Mouse (Mus musculus) heart, adult 8-10 months (tissue): ENCODE data around the gene Hspa4. TPM values are rescaled to one million over a fixed set of nuclear protein-coding genes. Genes with fewer than 3 reads are reported as not detected.

ENCODE experiments used
- DNase-seq: peaks from one replicate; pipeline ENCODE4 v3.0.0; 2022; ENCODE audit warnings: low spot score
- total RNA-seq, 4 experiments: library from RNA; stranded (reverse); gene quantifications; 2 replicates each; pipeline ENCODE4 v1.2.4; 2022

The Hspa4 gene
- total RNA-seq, 4 experiments from 2014 or later: 113 to 135 (median 122) TPM

DNA sequence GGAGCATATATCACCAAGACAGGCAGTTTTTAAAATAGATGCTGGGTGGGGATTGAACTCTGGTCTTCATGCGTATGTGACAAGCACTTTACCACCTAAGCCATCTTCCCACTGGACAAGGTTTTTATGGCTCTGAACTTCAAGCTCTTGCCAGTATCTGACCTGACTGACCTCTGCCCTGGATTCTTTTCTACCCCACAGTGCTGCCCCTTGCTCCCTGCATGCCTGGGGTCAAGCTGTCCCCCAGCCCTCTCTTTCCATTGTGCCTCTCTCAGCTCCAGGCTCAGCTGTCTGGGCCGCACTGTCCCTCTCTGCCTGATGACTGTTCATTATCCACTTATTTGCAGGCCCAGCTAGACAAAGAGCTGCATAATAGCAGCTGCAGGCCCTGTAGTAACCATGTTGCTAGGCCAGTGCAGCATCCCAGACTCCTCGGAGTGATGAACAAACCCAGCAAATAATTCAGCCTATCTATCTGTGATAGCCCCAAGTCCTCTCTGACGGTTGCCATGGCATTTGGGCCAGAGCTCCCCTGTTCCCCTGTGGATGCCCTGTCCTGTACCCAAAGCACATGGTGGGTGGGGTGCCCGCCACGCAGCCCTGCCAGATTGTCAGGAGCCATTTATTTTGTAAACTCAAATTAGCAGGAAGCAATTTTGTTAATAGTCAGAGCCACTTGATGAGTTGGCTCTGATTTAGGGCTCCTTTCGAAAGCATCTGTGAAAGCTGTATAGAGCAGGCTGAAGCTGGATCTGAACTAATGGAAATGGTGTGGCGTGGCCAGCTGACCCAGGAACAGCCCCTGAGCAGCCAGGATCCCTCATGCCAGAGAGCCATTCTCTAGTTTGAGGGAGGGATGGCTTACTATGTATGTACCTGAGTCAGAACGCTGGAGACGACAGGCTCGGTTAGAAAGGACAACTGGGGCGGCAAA, 47.8 kb downstream of the Hspa4 start:
- no peak for DNase-seq

DNA sequence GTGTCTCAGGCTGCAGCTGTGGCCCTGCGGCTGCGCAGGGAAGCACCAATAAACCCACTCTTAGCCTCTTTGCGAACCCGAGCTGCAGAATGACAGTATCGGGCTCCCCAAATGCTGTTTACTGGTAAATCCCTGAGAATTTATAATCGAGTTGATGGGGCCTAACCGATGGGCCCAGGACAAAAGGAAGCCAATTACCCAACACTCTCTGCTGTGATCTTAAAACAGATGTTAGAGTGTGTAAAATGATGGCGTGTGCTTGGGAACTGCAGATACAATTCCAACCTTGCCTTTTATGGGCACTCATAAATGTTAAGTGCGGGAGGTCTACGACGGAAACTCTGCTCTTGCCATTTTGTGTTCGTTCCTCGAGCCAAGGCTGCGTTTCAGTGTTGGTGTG, 49.5 kb downstream of the Hspa4 start:
- DNase-seq: no peak

DNA sequence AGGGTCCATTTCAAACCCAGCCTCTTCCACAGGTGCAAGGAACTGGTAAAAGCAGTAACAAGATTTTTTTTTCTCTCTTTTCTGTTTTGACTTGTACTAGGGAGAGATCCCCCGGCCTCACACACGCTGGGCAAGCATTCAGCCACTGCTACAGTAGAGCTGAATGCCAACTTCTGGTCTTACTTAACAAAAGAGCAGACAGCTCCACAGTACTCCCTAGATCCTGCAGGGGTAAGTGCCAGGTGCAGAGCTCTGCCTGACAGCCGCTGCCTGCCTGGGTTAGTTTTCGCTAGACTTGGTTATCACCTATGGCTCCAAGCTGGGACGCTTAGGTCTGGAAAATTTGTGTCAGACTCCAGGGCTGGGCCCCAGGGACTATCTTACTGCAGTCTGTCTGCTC, 50.6 kb downstream of the Hspa4 start:
- no peak for DNase-seq

DNA sequence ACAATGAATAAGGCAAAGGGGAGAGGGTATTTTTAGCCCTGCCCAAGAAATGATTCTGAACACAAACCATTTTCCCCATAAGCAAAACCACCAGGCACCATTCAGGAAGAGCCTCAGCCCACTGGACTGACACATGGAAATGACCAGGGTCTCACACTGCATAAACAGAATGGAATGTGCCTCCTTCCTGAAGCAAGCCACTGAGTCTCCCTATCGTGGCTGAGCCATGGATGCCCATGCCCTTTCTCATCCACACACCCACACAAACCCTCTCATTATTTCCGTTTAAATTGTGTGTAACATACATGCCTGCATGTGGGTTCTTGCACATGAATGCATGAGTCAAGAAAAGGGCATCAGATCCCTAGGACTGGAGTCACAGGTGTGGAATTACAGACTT, 54.7 kb downstream of the Hspa4 start:
- DNase-seq: no peak

DNA sequence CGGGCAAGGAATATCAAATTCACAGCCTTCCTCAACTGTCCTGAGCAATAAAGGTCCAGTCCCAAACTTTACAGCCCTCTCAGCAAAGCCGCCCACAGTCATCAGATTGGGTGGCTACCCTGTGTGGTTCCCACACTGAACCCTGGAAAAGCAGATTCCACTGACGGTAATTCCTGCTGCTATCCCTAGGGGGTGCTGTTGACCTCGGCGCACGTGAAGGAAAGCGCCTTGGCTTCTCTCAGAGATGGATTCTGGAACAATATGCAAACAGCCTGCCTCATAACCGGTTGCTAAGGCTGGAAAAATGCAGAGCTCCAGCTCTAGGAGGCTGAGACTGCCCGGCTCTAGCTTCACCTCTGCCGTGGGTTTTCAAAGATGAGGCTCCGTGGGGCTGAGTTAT, 57.1 kb downstream of the Hspa4 start:
- peak; percentile 32 for DNase-seq

DNA sequence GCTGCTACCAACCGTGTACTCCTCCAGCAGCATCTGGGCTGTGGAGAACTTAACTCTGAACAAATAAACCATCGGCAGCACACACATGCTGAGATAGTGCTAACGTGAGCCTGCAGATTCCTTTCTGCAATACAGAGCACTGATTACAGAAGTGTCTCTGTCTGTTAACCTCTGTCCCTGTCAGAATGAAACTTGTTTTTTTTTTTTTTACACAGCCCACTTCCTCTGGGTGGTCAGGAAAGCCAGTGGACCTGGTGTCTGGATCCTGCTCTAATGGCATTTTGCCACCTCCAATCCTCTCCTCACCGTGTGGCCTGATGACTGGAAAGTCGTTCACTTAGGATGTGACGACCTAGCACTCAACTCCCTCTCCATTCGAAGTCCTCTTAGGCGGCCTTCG, 66.7 kb downstream of the Hspa4 start:
- no peak for DNase-seq

DNA sequence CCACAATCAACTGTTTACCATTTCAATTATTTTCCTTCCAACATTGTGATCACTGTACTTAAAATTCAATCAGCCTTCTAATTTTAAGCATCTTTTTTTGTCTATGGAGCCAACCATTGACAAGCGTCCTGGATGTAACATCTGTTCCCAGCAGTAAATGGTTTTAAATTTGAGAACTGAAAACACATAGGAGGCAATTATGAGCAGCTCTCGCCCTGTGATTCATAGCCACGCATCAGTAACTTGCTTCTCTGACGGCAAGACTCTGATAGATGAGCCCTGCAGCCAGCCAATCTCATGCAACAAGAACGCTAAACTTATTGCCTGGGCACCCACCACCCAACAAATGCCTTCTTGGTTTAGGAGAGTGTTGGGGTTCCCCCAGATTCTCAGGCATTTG, 68.4 kb downstream of the Hspa4 start:
- DNase-seq: no peak

DNA sequence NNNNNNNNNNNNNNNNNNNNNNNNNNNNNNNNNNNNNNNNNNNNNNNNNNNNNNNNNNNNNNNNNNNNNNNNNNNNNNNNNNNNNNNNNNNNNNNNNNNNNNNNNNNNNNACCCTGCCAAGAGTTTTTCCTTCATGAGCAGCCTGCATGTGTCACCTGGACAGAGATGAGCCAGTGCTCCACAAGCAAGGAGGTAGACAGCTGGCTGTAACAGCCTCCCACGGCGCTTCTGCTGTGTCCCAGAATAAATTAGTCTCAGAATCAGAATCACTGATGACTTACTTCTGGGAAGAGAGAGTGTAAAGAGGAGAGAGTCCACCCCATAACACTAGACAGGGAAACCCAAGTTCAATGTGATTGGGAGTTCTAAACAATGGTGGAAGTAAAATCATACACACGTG, 71.2 kb downstream of the Hspa4 start:
- no peak for DNase-seq

DNA sequence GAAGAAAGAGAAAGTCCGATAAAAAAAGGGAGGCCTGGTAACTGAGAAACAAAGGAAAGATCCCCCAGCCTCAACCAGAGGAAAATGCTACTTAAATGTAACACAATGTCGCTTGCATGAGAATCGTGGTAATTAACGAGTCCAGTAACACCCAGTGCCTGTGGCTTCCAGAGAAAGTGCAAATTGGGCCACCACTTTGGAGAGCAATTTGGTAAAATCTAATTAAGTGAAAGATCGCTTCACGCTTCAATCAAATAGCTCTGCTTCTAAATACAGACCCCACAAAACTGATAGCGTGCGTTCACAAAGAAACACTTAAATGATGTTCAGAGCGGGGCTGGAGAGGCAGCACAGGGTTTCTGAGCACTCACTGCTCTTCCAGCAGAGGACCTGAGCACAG, 89.4 kb downstream of the Hspa4 start:
- no peak for DNase-seq

Other genes with a start within 250 kb of the Hspa4 start
- 10 to 100 TPM in 1 of 4 experiments, 1 to 10 TPM in 3; 6.6 to 10.6 (median 6.7) TPM for gene Zcchc10, start 24.2 kb upstream of the Hspa4 start, total RNA-seq
- 10 to 100 TPM; 73.2 to 91.8 (median 82.4) TPM for gene Aff4, start 50.4 kb upstream of the Hspa4 start, total RNA-seq
- not detected for gene Leap2, start 122.7 kb upstream of the Hspa4 start, total RNA-seq
- 1,000 to 10,000 TPM; 2,591 to 2,839 (median 2,740) TPM for gene Uqcrq, start 130.4 kb upstream of the Hspa4 start, total RNA-seq
- gene Gdf9, start 130.6 kb upstream of the Hspa4 start, total RNA-seq: under 1 TPM; 0.14 to 0.44 (median 0.29) TPM
- not detected for gene Gm10447, start 156.7 kb upstream of the Hspa4 start, total RNA-seq
- gene Shroom1, start 156.7 kb upstream of the Hspa4 start, total RNA-seq: under 1 TPM; 0.57 to 0.82 (median 0.73) TPM
- gene Gm9837, start 170.0 kb upstream of the Hspa4 start, total RNA-seq: not detected
- gene Gm9945, start 179.7 kb upstream of the Hspa4 start, total RNA-seq: not detected
- under 1 TPM; 0.22 to 0.44 (median 0.34) TPM for gene Sowaha, start 179.8 kb upstream of the Hspa4 start, total RNA-seq
- gene Sept8, start 218.8 kb upstream of the Hspa4 start, total RNA-seq: 10 to 100 TPM; 22.3 to 27.2 (median 25.6) TPM